Mouse (Mus musculus) kidney, embryonic 15.5 days (tissue): ENCODE results near the gene Vmn2r77. TPM values are rescaled to one million over a fixed set of nuclear protein-coding genes. Genes with fewer than 3 reads are reported as not detected.
"Not testable (repeated sequence)": the region's sequence is repeated elsewhere in the genome, so short reads cannot be mapped to it uniquely, and the experiment has no call there.

Experiments used
- ATAC-seq: fragments of 200-750 bp; cut with Nextera tagmentation; replicated peaks from 2 replicates; pipeline ENCODE4 v1.8.0; 2017; ENCODE audit warnings: moderate TSS enrichment; ENCODE audit not compliant: low FRiP score
- H3K27ac ChIP-seq: fragments of 300-500 bp; sonication (generic); 2 replicates; pipeline ENCODE4 v1.5.1; 2015; ENCODE audit warnings: mild to moderate bottlenecking, inconsistent platforms
- H3K27me3 ChIP-seq: fragments of 300-500 bp; sonication (generic); 2 replicates; pipeline ENCODE4 v1.6.1; 2015; ENCODE audit warnings: inconsistent platforms
- H3K36me3 ChIP-seq: fragments of 300-500 bp; sonication (generic); 2 replicates; pipeline ENCODE4 v1.6.1; 2015; ENCODE audit warnings: inconsistent platforms
- H3K4me1 ChIP-seq: fragments of 300-500 bp; sonication (generic); 2 replicates; pipeline ENCODE4 v1.6.1; 2015; ENCODE audit warnings: inconsistent platforms
- H3K4me2 ChIP-seq: fragments of 300-500 bp; sonication (generic); 2 replicates; pipeline ENCODE4 v1.6.1; 2015; ENCODE audit warnings: moderate library complexity, mild to moderate bottlenecking, inconsistent platforms
- H3K4me3 ChIP-seq: fragments of 300-500 bp; sonication (generic); replicated peaks from 2 replicates; pipeline ENCODE4 v1.5.1; 2015; ENCODE audit warnings: mild to moderate bottlenecking, inconsistent platforms
- H3K9ac ChIP-seq: fragments of 300-500 bp; sonication (generic); 2 replicates; pipeline ENCODE4 v1.6.1; 2015; ENCODE audit warnings: mild to moderate bottlenecking, inconsistent platforms
- H3K9me3 ChIP-seq: fragments of 300-500 bp; sonication (generic); replicated peaks from 2 replicates; pipeline ENCODE4 v1.6.1; 2016; ENCODE audit warnings: inconsistent platforms
- WGBS: fragments of 180-500 bp; shearing (Covaris S2); methylation state at CpG from one replicate; pipeline ENCODE4 v1.1.7; 2015; ENCODE audit warnings: mixed read lengths; 5-methylcytosine and 5-hydroxymethylcytosine counted together
- polyA plus RNA-seq: library from polyadenylated mRNA; unstranded; fragments of >200 nt; fragmentation: Nextera tagmentation; extraction: Ambion mirVana; gene quantifications from 2 replicates; pipeline ENCODE4 v1.2.1, GENCODE M21; 2015

Gene Vmn2r77
- not detected in 2 replicates for polyA plus RNA-seq

DNA sequence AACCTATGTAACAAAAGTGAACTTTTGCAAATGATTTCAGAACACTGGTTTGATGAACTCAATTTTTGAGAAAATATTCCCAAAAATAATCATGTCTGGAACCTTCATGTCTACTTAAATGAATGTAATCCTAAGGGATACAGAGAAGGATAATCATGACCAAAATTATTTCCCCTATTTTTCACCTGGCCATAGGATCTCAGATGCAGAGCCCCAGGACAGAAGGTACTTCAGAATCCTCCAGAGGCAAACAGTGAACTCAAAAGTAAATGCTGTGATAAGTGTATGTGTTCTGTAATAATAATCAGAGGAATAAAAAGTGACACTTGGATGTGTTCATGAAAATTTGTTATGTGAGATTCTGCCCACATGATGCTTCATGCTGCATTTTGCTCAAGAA is at the start of gene Vmn2r77:
Vmn2r77 (plus strand) TSS at position 301 of the 400 bp plus-strand sequence.
- Histone ChIP-seq H3K4me1 (no peaks in the 10 kb centered on the region), H3K4me3 (no peak within 1 kb of the TSS), H3K9me3 (no peaks in the 10 kb centered on the region), H3K4me2 (no peak within 1 kb of the TSS), H3K36me3 (no peaks in the 10 kb centered on the region), H3K27ac (no peak within 1 kb of the TSS), H3K9ac (no peak within 1 kb of the TSS), H3K27me3 (no peaks in the 10 kb centered on the region)
- ATAC-seq: no peak

DNA sequence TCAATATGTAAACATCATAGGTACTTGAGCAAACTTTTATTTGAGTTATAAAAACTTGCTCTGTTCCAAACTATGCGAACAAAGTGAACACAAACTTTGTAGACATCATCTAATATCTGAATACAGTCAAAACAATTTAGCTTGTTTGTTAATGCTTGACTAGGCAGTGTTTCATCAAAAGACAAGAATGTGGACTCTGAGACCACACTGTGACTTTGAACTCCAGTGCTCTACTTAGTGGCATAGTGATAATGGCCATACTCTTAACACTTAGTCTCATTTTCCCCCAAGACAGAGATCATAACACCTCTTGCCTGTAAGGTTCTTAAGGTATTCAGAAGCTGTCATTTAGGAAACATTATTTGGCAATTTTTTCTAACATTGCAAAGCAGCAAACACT is 34.1 kb upstream of the Vmn2r77 start:
- ATAC-seq: no peak
- WGBS: 86% methylated on average over 1 of the region's 1 CpGs

DNA sequence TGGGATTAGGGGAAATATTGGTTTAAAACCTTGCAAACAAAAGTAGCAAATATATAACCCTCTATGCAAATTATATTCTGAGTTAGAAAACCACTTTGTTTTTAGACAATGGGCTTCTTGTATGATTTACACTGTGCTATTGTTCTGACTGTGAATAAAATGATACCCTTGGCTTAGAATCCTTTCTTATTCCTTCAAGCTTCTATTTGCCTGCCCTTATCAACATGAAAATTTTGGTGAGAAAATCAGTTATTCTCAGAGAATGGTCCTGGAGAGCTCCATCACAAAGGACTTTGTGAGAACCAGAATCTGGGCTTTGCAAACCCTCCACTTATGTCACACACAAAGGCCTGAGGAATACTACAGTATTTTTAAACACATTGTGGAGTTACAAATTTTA is 30.2 kb upstream of the Vmn2r77 start:
- no peaks in the 10 kb centered on the region for H3K9me3 ChIP-seq
- no peak overlapping the region for H3K4me3 ChIP-seq
- no peak overlapping the region for H3K4me2 ChIP-seq
- no peaks in the 10 kb centered on the region for H3K36me3 ChIP-seq
- H3K27me3 ChIP-seq: no peaks in the 10 kb centered on the region
- H3K4me1 ChIP-seq: no peaks in the 10 kb centered on the region
- no peak for ATAC-seq
- H3K9ac ChIP-seq: no peak overlapping the region
- H3K27ac ChIP-seq: no peak overlapping the region

More for the DNA sequence above, 34.1 kb upstream of the Vmn2r77 start:
- H3K4me2 ChIP-seq: no peak overlapping the region
- H3K9ac ChIP-seq: no peak overlapping the region
- no peak overlapping the region for H3K27ac ChIP-seq
- no peaks in the 10 kb centered on the region for H3K27me3 ChIP-seq
- H3K4me1 ChIP-seq: no peaks in the 10 kb centered on the region
- no peak overlapping the region for H3K4me3 ChIP-seq
- no peaks in the 10 kb centered on the region for H3K36me3 ChIP-seq
- H3K9me3 ChIP-seq: no peaks in the 10 kb centered on the region

DNA sequence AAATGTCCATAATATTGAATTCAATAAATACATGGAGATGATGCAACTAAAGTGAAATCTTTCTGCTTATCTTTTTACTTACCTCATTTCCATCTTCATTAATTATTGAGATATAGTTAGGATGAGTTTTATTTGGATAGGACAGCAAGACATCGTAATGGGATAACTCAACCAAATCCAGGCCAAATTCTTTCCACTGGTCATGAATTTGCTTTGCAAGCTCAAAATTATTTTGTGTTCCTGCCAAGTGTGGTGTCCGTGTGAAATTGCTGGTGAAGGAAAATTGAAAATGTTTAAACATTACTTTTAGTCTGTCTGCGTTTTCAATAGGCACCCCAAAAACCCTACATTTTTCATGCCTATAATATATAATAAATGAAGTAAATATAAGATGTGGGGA is 23.2 kb upstream of the Vmn2r77 start:
- Histone ChIP-seq H3K4me1 (0 out of 2 replicates have a peak, but pooled peaks cover 3% of the 10 kb centered on the region), H3K36me3 (no peaks in the 10 kb centered on the region), H3K4me3 (no peak overlapping the region), H3K9me3 (no peaks in the 10 kb centered on the region), H3K9ac (no peak overlapping the region), H3K27ac (no peak overlapping the region), H3K27me3 (no peaks in the 10 kb centered on the region), H3K4me2 (no peak overlapping the region)
- WGBS: 81% methylated on average over 3 of the region's 3 CpGs
- ATAC-seq: no peak

DNA sequence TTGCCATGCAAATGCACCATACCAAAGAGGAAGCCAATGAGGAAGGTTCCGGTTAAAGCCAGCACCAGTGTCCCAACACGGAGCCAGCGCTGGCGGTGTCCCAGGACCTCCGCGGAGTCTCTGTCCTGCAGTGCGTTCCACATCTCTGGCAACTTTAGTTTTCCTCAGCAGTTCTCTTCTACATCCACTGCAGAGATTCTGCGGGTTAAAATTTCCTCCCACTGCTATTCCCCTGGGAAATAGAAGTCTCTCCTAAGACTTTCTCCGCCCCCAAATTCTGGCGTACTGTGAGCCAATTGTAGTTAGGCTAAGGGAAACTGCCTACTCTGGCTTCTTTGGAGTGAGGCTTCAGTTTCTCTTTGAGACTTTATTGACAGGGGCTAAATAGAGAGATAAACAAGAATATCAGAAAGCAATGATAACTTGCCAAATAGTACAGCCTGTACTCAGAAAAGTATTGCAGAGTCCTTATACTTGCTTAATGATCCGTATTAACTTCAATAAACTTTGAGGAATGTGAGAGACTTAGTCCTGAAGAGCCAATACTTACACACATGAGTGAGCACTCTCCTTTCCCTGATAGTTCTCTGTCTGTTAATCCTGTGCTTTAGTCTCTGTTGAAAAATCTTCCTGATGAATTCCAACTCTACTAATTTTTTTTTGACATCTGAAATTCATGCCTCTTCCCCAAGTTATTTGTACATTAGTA is 19.1 kb upstream of the Vmn2r77 start, which contains the start of gene Folh1:
Folh1 (minus strand) TSS at position 327 of the 709 bp plus-strand sequence.
- no peaks in the 10 kb centered on the region for H3K27me3 ChIP-seq
- H3K9me3 ChIP-seq: no peaks in the 10 kb centered on the region
- no peaks in the 10 kb centered on the region for H3K36me3 ChIP-seq
- no peak within 1 kb of the TSS for H3K27ac ChIP-seq
- whole genome bisulfite sequencing: 3% methylated on average over 11 of the region's 11 CpGs
- H3K4me2 ChIP-seq: peak within 1 kb of the TSS; percentile 56
- ATAC-seq: peak; percentile 70
- H3K4me1 ChIP-seq: 0 out of 2 replicates have a peak, but pooled peaks cover 3% of the 10 kb centered on the region
- no peak within 1 kb of the TSS for H3K9ac ChIP-seq
- H3K4me3 ChIP-seq: peak within 1 kb of the TSS; percentile 31

DNA sequence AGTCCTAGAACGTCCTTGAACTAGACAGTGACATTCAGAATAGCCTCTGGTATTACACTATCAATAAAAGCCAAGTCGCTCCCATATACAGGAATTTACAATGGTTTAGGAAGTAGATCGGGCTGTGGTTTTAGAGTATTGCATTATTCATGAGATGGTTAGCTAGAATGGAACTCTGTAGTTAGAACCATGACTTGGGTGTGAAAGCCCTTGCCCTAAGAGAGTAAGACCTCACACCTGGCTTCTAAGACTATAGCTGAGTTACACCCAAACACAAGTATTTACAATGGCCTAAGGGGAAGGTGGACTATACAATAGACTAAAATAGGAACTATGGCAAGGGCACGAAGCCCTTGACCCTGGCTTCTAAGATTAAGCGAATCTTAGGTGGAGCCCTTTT is 20.4 kb downstream of the Vmn2r77 start:
- not testable (repeated sequence) for H3K4me3 ChIP-seq, H3K36me3 ChIP-seq, H3K4me2 ChIP-seq, H3K27ac ChIP-seq, H3K4me1 ChIP-seq, H3K9me3 ChIP-seq, H3K9ac ChIP-seq, ATAC-seq, H3K27me3 ChIP-seq
- 91% methylated on average over 5 of the region's 5 CpGs for WGBS

DNA sequence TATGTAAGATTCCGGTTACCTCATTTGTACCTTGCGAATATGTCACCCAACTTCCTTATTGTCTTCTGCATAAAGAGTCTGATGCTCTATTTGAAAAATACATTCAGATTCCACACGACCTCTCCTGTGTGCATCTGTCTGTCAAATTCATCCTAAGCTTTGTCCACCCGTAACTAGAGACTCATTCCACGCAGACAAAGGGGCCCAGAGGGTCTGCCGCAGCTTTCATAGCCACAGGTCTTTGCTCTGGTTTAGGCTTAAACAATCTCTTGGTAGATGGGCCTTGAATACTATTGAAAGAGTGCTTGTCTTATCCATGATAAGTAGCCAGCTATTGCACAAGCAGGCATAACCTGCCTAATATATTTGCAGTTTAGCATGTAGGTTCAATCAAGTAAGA is 20.9 kb downstream of the Vmn2r77 start:
- not testable (repeated sequence) for H3K4me2 ChIP-seq, H3K4me3 ChIP-seq, H3K27me3 ChIP-seq, ATAC-seq, H3K9me3 ChIP-seq, H3K36me3 ChIP-seq, H3K9ac ChIP-seq, H3K4me1 ChIP-seq, H3K27ac ChIP-seq
- 85% methylated on average over 6 of the region's 6 CpGs for WGBS

DNA sequence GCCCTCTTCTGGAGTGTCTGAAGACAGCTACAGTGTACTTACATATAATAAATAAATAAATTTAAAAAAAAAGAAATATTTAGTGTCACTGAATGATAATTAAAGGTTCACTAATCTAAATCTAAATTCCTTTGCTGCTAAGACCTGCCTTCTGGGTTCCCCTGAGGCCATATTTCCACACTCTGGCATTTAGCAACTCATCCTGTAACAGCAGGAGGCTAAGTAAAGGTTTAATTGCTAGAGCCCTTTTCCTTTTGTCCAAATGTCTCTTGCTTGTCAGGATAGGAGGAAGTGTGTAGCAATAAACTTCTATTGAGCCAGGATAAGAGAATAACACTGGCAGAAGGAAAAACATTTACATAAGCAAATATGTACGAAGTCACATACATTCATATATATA is 21.6 kb downstream of the Vmn2r77 start:
- no peak overlapping the region for H3K4me2 ChIP-seq
- no peak for ATAC-seq
- H3K36me3 ChIP-seq: no peaks in the 10 kb centered on the region
- H3K27ac ChIP-seq: no peak overlapping the region
- H3K9me3 ChIP-seq: no peaks in the 10 kb centered on the region
- H3K27me3 ChIP-seq: no peaks in the 10 kb centered on the region
- WGBS: 74% methylated on average over 1 of the region's 1 CpGs
- no peak overlapping the region for H3K4me3 ChIP-seq
- H3K4me1 ChIP-seq: no peaks in the 10 kb centered on the region
- no peak overlapping the region for H3K9ac ChIP-seq

Other genes starting within 250 kb of the Vmn2r77 start
- gene Olfr295, start 211.2 kb upstream of the Vmn2r77 start, polyA plus RNA-seq: not detected in 2 replicates
- gene Olfr294, start 178.4 kb upstream of the Vmn2r77 start, polyA plus RNA-seq: not detected in 2 replicates
- gene Olfr293, start 146.0 kb upstream of the Vmn2r77 start, polyA plus RNA-seq: not detected in 2 replicates
- gene Olfr292, start 106.7 kb upstream of the Vmn2r77 start, polyA plus RNA-seq: not detected in 2 replicates
- 0.08 and 0.51 TPM in 2 replicates for gene Folh1, start 19.1 kb upstream of the Vmn2r77 start, polyA plus RNA-seq
- gene Vmn2r78, start 120.1 kb downstream of the Vmn2r77 start, polyA plus RNA-seq: not detected in 2 replicates
- not detected in 2 replicates for gene Vmn2r79, start 201.1 kb downstream of the Vmn2r77 start, polyA plus RNA-seq